Mouse (Mus musculus): ENCODE results near the gene Tmem210. TPM values are rescaled to one million over a fixed set of nuclear protein-coding genes. Genes with fewer than 3 reads are reported as not detected.

Gene Tmem210
- total and polyA plus RNA-seq, 3 experiments: not detected

GRCm38 (mm10) chr2:25303931-25304656 lies 16.1 kb downstream of the Tmem210 start:
- Histone ChIP-seq H3K4me1 (ENCODE audit: control insufficient read depth in 1 of 2, insufficient read depth in 2 of 2) (peaks cover 8 to 9% of the 10 kb centered on the region in 2 experiments), H3K79me2 (replicated peaks; ENCODE audit: control insufficient read depth, extremely low read depth, insufficient read depth, poor library complexity, severe bottlenecking) (no peaks in the 10 kb centered on the region), H3K27me3 (replicated peaks) (peaks cover 79% of the 10 kb centered on the region), H3K36me3 (replicated peaks in 1 of 2; ENCODE audit: control insufficient read depth in 1 of 2, insufficient read depth in 1 of 2, low read length in 1 of 2) (no peaks in the 10 kb centered on the region), H3K9ac (ENCODE audit: insufficient read depth, low read depth) (no peak overlapping the region), H3K9me3 (replicated peaks; ENCODE audit: low read length) (peaks cover 2% of the 10 kb centered on the region), H3K27ac (ENCODE audit: insufficient read depth, low read depth) (no peak overlapping the region), H3K4me3 (replicated peaks in 1 of 3; ENCODE audit: low read depth in 2 of 3, low read length in 2 of 3, poor library complexity in 1 of 3) (peak overlapping the region in 1 of 3 experiments; percentile 17), H3K4me2 (ENCODE audit: insufficient read depth, low read depth, poor library complexity, severe bottlenecking) (peak overlapping the region; percentile 46; the same call in 1 of the 2 replicates)
- TF ChIP-seq TBP (conservative IDR thresholded peaks at IDR 0.05; ENCODE audit: low read depth, low read length): no peak
- TF ChIP-seq TCF12 (IDR thresholded peaks at IDR 0.05; ENCODE audit: low read depth, low read length): no peak
- TF ChIP-seq CHD2 (IDR thresholded peaks at IDR 0.05; ENCODE audit: low read length): no peak
- TF ChIP-seq NELFE (IDR thresholded peaks at IDR 0.05; ENCODE audit: low read depth, low read length): no peak
- no peak for TF ChIP-seq ETS1 (conservative IDR thresholded peaks at IDR 0.05; ENCODE audit: low read depth, low read length)
- no peak for TF ChIP-seq MXI1 (IDR thresholded peaks at IDR 0.05; ENCODE audit: low read depth, low read length)
- no peak for TF ChIP-seq MAFK (IDR thresholded peaks at IDR 0.05; ENCODE audit: insufficient replicate concordance, low read length)
- TF ChIP-seq E2F4 (IDR thresholded peaks at IDR 0.05; ENCODE audit: insufficient replicate concordance, low read depth, low read length): no peak
- no peak for TF ChIP-seq MEF2A (IDR thresholded peaks at IDR 0.05; ENCODE audit: borderline replicate concordance, low read depth, low read length)
- DNase-seq (ENCODE audit: extremely low read depth): no peak
- dilution Hi-C loops (cut with MboI; ENCODE audit: extremely low pct_ligation_motif_present, extremely low pct_unique_long_range_greater_than_20kb, low sequenced_read_pairs) (no loop called here), in situ Hi-C loops (cut with MboI; ENCODE audit: low pct_ligation_motif_present, low pct_unique_long_range_greater_than_20kb, low sequenced_read_pairs) (no loop called here)

- in situ Hi-C loops (cut with MboI; ENCODE audit: low pct_ligation_motif_present, low pct_unique_long_range_greater_than_20kb, low sequenced_read_pairs): no loop called here
These were observed 17.0 kb downstream of the Tmem210 start for GRCm38 (mm10) chr2:25304657-25305541.

More at GRCm38 (mm10) chr2:25304657-25305541, 17.0 kb downstream of the Tmem210 start:
- Histone ChIP-seq H3K27ac (ENCODE audit: insufficient read depth, low read depth) (no peak overlapping the region), H3K27me3 (replicated peaks) (peaks cover 79% of the 10 kb centered on the region), H3K36me3 (replicated peaks in 1 of 2; ENCODE audit: control insufficient read depth in 1 of 2, insufficient read depth in 1 of 2, low read length in 1 of 2) (no peaks in the 10 kb centered on the region), H3K79me2 (replicated peaks; ENCODE audit: control insufficient read depth, extremely low read depth, insufficient read depth, poor library complexity, severe bottlenecking) (no peaks in the 10 kb centered on the region), H3K9ac (ENCODE audit: insufficient read depth, low read depth) (no peak overlapping the region), H3K9me3 (replicated peaks; ENCODE audit: low read length) (no peaks in the 10 kb centered on the region), H3K4me3 (replicated peaks in 1 of 3; ENCODE audit: low read depth in 2 of 3, low read length in 2 of 3, poor library complexity in 1 of 3) (peak overlapping the region; percentile 13 to 50 (median 18)), H3K4me1 (ENCODE audit: control insufficient read depth in 1 of 2, insufficient read depth in 2 of 2) (peaks cover 8 to 9% of the 10 kb centered on the region in 2 experiments), H3K4me2 (ENCODE audit: insufficient read depth, low read depth, poor library complexity, severe bottlenecking) (peak overlapping the region; percentile 46; the same call in 1 of the 2 replicates)
- dilution Hi-C loops (cut with MboI; ENCODE audit: extremely low pct_ligation_motif_present, extremely low pct_unique_long_range_greater_than_20kb, low sequenced_read_pairs): no loop called here
- TF ChIP-seq RCOR1 (conservative IDR thresholded peaks at IDR 0.05; ENCODE audit: low read depth, low read length) (no peak), SIN3A (IDR thresholded peaks at IDR 0.05; ENCODE audit: low read length) (no peak), POLR2A (IDR thresholded peaks at IDR 0.05; ENCODE audit: low read depth, low read length) (no peak), NELFE (IDR thresholded peaks at IDR 0.05; ENCODE audit: low read depth, low read length) (no peak), BHLHE40 (IDR thresholded peaks at IDR 0.05; ENCODE audit: low read depth, low read length) (no peak)
- peak; percentile 43 for DNase-seq (ENCODE audit: extremely low read depth)
